Mouse (Mus musculus) heart, postnatal 4 days (tissue): ENCODE measurements at regions not wholly inside any gene's neighbourhood (a gene's known extent, or its start where the extent isn't known, plus 50 kb on each side); places are given as distances from the start of the nearest gene placed in this dataset.

ENCODE experiments used
- DNase-seq: peaks from one replicate; pipeline ENCODE4 v3.0.0; 2021

GRCm38 (mm10) chr13:113736468-113736867 lies 57.8 kb upstream of the Arl15 start:
- no peak for DNase-seq

- DNase-seq, result no peak
Observed at GRCm38 (mm10) chr13:113735611-113736285, 58.6 kb upstream of the Arl15 start.

GRCm38 (mm10) chr13:113734134-113734794 lies 60.0 kb upstream of the Arl15 start:
- DNase-seq, result peak; percentile 21

DNA sequence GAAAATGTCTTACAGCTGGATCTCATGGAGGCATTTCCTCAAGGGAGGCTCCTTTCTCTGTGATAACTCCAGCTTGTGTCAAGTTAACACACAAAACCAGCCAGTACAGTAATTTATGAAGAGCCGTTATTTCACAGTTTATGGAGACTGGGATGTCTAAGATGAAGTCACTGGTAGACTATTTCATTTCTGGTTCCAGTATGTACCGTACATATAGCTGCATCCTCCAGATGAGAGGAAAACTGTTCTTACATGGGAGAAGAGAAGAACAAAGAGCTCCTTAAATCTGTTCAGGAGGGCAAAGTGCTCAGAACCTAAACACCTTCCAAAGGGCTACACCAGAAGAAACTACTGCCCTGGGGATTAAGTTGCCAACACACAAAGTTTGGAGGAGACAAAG lies 60.6 kb upstream of the Arl15 start:
- no peak for DNase-seq

DNA sequence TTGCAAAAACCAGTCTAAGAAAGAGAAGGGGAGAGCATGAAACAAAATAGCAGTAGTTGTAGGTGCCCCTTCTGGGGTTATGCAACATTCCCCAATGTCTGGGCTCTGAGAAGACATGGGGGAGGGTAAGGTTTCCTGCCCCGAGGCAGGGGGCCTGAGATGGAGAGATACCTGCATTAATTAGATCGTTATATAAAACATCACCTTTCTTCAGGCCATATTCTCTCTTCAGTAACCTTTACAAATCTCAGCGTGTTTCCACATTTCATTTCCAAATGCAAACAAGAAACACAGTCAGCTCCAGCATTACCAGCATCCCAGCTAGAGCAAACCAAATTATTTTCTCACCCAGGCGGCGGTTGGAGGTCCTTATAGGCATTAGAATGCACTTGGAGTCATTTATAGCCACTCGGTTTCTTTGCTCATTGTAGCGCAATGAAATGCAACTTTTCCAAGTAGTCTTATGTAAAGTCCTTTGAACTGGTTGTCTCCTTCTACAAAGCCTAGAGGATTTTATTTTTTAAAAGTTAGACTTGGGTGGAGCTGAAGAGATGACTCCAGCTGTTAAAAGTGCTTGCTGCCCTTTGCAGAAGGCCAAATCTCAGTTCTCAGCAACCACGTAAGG lies 63.4 kb upstream of the Arl15 start:
- DNase-seq, result no peak

GRCm38 (mm10) chr13:113730062-113730775 lies 64.1 kb upstream of the Arl15 start:
- DNase-seq, result no peak

GRCm38 (mm10) chr13:113729574-113729973 lies 64.7 kb upstream of the Arl15 start:
- DNase-seq, result no peak

DNA sequence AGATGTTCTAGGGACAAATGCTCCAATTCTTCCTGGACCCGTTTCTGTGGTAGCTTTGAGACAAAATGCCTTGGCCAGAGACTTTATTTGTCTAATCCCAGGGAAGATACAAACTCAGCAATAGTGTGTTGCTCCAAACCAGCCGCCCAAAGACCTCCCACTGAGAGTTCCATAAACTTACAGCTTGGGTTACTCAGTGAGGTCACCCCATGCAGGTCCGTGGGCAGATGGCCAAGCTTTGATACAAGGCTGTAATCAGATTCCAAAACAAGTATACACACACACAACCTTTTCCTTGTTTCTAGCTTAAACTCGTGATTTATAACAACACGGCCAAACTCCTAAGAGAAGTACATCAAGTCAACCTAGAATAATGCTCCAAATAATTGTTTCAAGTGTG lies 64.6 kb upstream of the Hspb3 start:
- peak; percentile 21 for DNase-seq

- DNase-seq, result no peak
Observed at GRCm38 (mm10) chr13:113724881-113725837, 61.7 kb upstream of the Hspb3 start.

DNA sequence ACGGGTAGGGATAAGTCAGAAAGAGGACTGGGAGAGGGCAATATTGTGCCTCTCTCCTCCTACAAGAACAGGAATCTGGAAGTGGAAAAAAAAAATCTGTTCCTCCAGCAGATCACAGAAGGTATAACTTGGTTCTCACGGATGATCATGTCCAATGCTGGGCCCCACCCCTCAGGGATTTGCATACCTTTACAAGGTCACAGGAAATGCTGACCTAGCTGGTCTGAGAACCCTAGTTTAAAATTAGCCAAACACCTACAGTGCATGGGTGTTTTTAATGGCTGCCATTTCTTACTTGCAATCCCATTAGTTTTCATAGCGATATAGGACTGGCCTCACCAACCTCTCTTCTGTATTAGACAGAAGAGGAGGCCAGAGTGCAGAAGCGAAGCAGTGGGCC lies 51.8 kb upstream of the Hspb3 start:
- no peak for DNase-seq

- no peak for DNase-seq
Observed at GRCm38 (mm10) chr13:113713844-113714243, 50.4 kb upstream of the Hspb3 start.
